Mouse (Mus musculus): ENCODE measurements around the gene Olfr1104.

Olfr1104 gene

DNA sequence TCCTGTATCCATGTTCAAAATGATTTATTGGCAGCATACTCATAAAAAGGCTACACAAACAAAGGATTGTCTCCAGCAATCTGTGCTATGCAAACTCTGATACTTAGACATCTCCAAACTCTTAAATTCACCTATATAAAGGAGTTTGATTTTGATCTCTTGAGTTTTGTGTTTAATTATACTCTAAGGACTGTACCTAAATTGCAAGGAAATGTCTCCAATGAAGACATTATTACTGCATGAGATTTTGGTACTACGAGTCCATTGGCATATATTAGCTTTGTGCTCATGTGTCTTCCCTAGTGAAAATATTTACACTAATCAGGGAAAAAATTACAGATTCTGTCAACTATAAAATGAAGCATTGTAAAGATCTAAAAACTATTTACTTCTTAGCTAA lies at the start of gene Olfr1104:
TSS of gene Olfr1104 (minus strand) at position 101 of the 400 bp plus-strand sequence.
- DNase-seq (ENCODE audit: low spot score): no peak

DNA sequence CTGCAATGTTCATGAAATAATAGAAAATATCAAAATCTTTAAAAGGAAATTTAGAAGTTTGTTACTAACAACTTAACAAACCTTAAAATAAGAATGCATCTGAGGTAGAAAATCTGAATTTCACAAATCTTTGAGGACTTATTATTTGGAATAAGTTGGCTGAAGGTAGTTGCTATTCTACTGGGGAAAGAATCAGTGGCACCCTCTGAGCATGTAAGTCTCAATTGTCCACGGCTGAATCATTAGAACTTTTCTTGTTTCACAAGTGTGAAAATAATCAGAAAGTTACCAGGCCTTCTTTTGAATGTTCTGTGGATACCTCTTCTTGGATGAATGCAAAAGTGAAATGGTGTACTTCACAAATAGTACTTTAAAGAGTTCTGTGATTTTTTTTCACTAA lies 48.8 kb upstream of the Olfr1104 start, which contains the start of gene Olfr1107:
TSS of gene Olfr1107 (minus strand) at position 101 of the 400 bp plus-strand sequence.
- no peak for DNase-seq (ENCODE audit: low spot score)

DNA sequence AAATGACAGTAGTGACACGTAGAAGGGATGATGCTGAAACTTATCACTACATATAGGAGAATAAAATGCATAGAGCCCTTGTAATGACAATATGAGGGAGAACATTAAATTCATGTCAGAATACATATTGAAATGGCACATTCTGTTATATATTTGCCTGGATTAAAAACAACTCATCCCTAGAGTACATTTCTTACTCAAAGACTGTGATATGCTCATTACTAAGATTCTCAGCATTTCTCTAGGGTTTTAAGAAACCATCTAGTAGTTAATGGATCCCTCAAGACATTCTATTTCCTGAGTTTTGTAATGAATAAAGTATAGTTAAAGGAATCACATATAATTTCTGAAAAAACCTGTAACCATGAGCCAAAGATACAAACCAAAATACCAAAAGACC lies 25.3 kb upstream of the Olfr1104 start, which contains the start of gene Olfr1106:
TSS of gene Olfr1106 (minus strand) at position 101 of the 400 bp plus-strand sequence.
- DNase-seq (ENCODE audit: low spot score): no peak

DNA sequence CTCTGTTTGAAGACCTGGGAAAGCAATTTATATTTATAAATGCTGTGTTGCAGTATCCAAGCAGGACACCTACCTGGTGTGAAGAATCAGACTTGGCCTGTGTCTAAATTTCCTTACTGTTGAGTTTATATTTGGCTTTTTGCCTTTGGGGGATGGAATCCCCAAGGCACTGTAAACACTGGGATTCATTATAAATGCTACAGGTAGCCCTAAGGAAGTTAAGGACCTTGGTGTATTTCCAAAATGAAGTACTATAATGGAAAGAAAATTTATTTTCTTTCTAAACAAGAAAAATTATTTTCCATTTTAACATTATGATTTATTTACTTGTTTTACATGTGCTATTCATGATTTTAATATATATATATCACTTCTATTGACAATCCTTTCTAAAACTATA lies 9.6 kb upstream of the Olfr1104 start, which contains the start of gene Olfr1105:
TSS of gene Olfr1105 (minus strand) at position 101 of the 400 bp plus-strand sequence.
- no peak for DNase-seq (ENCODE audit: low spot score)

DNA sequence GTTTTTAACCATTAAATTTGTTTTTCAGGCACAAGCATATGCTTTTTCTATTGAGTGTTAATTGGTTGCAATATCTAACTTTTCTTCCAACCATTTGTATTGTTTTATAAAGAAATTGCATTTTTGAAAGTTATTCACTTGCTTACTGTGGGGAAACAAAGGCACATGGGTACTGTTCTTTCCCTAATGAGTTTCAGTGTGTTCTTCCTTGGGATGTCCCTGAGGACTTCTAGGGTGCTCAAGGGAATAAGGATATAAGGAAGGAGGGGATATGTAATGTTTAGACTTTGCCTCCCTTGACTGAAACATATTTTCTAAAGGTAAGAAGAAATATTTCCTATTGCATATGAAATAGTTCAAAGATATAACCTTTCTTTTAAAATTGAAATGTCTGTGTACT lies 28.8 kb downstream of the Olfr1104 start, which contains the start of gene Olfr1102:
TSS of gene Olfr1102 (plus strand) at position 301 of the 400 bp plus-strand sequence.
- no peak for DNase-seq (ENCODE audit: low spot score)

DNA sequence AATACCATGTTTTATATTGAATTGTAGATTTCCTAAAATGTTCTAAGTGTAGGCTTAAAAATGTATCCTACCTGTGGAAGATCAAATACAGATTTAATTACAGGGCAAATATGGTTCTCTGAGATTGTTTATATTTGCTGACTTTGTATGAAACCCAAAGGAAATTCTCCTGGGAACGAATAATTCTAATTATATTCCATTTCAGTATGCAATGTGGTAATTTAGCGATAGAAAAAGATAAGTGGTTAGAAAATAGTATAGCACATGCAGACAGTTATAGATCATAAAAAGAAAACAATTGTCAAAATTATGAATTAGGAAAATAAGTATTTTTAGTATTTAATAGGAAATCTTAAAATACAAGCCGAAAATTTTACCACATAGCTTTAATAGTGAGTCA lies 35.8 kb downstream of the Olfr1104 start, which contains the start of gene Olfr1101:
TSS of gene Olfr1101 (minus strand) at position 101 of the 400 bp plus-strand sequence.
- no peak for DNase-seq (ENCODE audit: low spot score)

DNA sequence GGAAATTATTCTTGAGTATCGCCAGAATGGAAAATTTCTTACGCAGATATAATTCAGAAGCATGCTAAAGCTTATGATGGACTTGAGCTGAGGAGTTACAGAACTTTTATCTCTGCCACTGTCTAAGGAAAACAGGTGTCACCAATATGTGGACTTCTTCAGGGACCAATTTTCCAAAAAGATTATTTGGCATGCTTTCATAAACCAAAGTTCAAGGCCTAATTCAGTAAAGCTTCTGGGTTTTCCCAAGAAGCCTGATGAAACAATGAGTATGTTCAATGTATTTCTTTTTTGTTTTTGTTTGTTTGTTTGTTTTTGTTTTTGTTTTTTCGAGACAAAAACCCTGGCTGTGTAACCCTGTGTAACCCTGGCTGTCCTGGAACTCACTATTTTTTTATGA lies 47.0 kb downstream of the Olfr1104 start, which contains the start of gene Olfr1100:
TSS of gene Olfr1100 (minus strand) at position 101 of the 400 bp plus-strand sequence.
- no peak for DNase-seq (ENCODE audit: low spot score)

Measured in urinary bladder, postnatal 10 days (tissue).